Mouse (Mus musculus): Measurements from ENCODE around the gene Slc39a1. TPM values are rescaled to one million over a fixed set of nuclear protein-coding genes. Genes with fewer than 3 reads are reported as not detected.
"Not testable (repeated sequence)": the region's sequence is repeated elsewhere in the genome, so short reads cannot be mapped to it uniquely, and the experiment has no call there.

Slc39a1 gene
- polyA plus RNA-seq, 1 experiment from 2014 or later, result 43.1 TPM

DNA sequence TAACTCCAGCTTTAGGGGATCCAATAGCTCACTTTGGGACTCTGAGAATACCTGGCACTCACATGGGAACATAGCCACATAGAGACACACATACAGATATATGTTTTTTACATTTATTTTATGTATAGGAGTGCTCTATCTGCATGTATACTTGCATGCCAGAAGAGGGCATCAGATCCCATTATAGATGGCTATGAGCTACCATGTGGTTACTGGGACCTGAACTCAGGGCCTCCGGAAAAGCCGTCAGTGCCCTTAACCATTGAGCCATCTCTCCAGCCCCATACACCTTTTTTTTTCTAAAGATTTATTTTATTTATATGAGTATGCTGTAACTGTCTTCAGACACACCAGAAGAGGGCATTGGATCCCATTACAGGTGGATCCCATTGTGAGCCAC, 36.2 kb downstream of the Slc39a1 start:
- H3K9ac ChIP-seq (replicated peaks; ENCODE audit: low read depth, low read length), result no peak overlapping the region
- H3K27ac ChIP-seq (ENCODE audit: low read length), result no peak overlapping the region
- H3K4me2 ChIP-seq (ENCODE audit: low read length), result no peak overlapping the region
- H3K9me3 ChIP-seq (ENCODE audit: control insufficient read depth, low read length), result no peaks in the 10 kb centered on the region
- 100% methylated on average over 2 of the region's 2 CpGs for WGBS
- H3K4me1 ChIP-seq (replicated peaks; ENCODE audit: control insufficient read depth, insufficient read depth, low read length), result no peaks in the 10 kb centered on the region
- no peaks in the 10 kb centered on the region for H3K27me3 ChIP-seq (replicated peaks; ENCODE audit: control insufficient read depth, insufficient read depth, low read length)
- no peak overlapping the region for H3K4me3 ChIP-seq (replicated peaks; ENCODE audit: low read length)
- no peak for ATAC-seq
- H3K36me3 ChIP-seq (ENCODE audit: control insufficient read depth, insufficient read depth), result peaks cover 4% of the 10 kb centered on the region; the same call in 1 of the 2 replicates

- WGBS, result 81% methylated on average over 2 of the region's 3 CpGs
- not testable (repeated sequence) for H3K4me1 ChIP-seq (replicated peaks; ENCODE audit: control insufficient read depth, insufficient read depth, low read length); H3K4me2 ChIP-seq (ENCODE audit: low read length); H3K4me3 ChIP-seq (replicated peaks; ENCODE audit: low read length); H3K9ac ChIP-seq (replicated peaks; ENCODE audit: low read depth, low read length); H3K27ac ChIP-seq (ENCODE audit: low read length); H3K36me3 ChIP-seq (ENCODE audit: control insufficient read depth, insufficient read depth); H3K9me3 ChIP-seq (ENCODE audit: control insufficient read depth, low read length); H3K27me3 ChIP-seq (replicated peaks; ENCODE audit: control insufficient read depth, insufficient read depth, low read length); ATAC-seq
These were observed 41.4 kb downstream of the Slc39a1 start for GRCm38 (mm10) chr3:90289403-90289802.

- WGBS, result 96% methylated on average over 1 of the region's 1 CpGs
- no peak overlapping the region for H3K4me2 ChIP-seq (ENCODE audit: low read length)
- no peak overlapping the region for H3K27ac ChIP-seq (ENCODE audit: low read length)
- no peak for ATAC-seq
- H3K9me3 ChIP-seq (ENCODE audit: control insufficient read depth, low read length), result no peaks in the 10 kb centered on the region
- H3K4me1 ChIP-seq (replicated peaks; ENCODE audit: control insufficient read depth, insufficient read depth, low read length), result peaks cover 15% of the 10 kb centered on the region
- no peak overlapping the region for H3K9ac ChIP-seq (replicated peaks; ENCODE audit: low read depth, low read length)
- no peak overlapping the region for H3K4me3 ChIP-seq (replicated peaks; ENCODE audit: low read length)
- H3K27me3 ChIP-seq (replicated peaks; ENCODE audit: control insufficient read depth, insufficient read depth, low read length), result no peaks in the 10 kb centered on the region
- H3K36me3 ChIP-seq (ENCODE audit: control insufficient read depth, insufficient read depth), result no peaks in the 10 kb centered on the region
These were observed 42.6 kb downstream of the Slc39a1 start for GRCm38 (mm10) chr3:90290602-90291001.

- peaks cover 15% of the 10 kb centered on the region for H3K4me1 ChIP-seq (replicated peaks; ENCODE audit: control insufficient read depth, insufficient read depth, low read length)
- H3K9me3 ChIP-seq (ENCODE audit: control insufficient read depth, low read length), result no peaks in the 10 kb centered on the region
- peak overlapping the region; percentile 65 for H3K4me2 ChIP-seq (ENCODE audit: low read length)
- peak overlapping the region; percentile 98 for H3K27ac ChIP-seq (ENCODE audit: low read length)
- no peaks in the 10 kb centered on the region for H3K27me3 ChIP-seq (replicated peaks; ENCODE audit: control insufficient read depth, insufficient read depth, low read length)
- no peak for ATAC-seq
- H3K36me3 ChIP-seq (ENCODE audit: control insufficient read depth, insufficient read depth), result no peaks in the 10 kb centered on the region
- WGBS, result 39% methylated on average over 2 of the region's 2 CpGs
- H3K9ac ChIP-seq (replicated peaks; ENCODE audit: low read depth, low read length), result peak overlapping the region; percentile 86
- peak overlapping the region; percentile 71 for H3K4me3 ChIP-seq (replicated peaks; ENCODE audit: low read length)
These were observed 44.0 kb downstream of the Slc39a1 start for GRCm38 (mm10) chr3:90291982-90292344.

GRCm38 (mm10) chr3:90292345-90293275, 44.6 kb downstream of the Slc39a1 start, which contains the start of gene Gatad2b:
Gene Gatad2b, plus strand, starts transcription at chr3:90293178.
- H3K27ac ChIP-seq (ENCODE audit: low read length), result peak within 1 kb of the TSS; percentile 98
- whole genome bisulfite sequencing, result under 1% methylated on average over 40 of the region's 47 CpGs
- H3K9me3 ChIP-seq (ENCODE audit: control insufficient read depth, low read length), result no peaks in the 10 kb centered on the region
- H3K4me1 ChIP-seq (replicated peaks; ENCODE audit: control insufficient read depth, insufficient read depth, low read length), result peaks cover 15% of the 10 kb centered on the region
- H3K4me3 ChIP-seq (replicated peaks; ENCODE audit: low read length), result peak within 1 kb of the TSS; percentile 71
- H3K4me2 ChIP-seq (ENCODE audit: low read length), result peak within 1 kb of the TSS; percentile 77
- no peaks in the 10 kb centered on the region for H3K36me3 ChIP-seq (ENCODE audit: control insufficient read depth, insufficient read depth)
- ATAC-seq, result peak; percentile 98
- no peaks in the 10 kb centered on the region for H3K27me3 ChIP-seq (replicated peaks; ENCODE audit: control insufficient read depth, insufficient read depth, low read length)
- H3K9ac ChIP-seq (replicated peaks; ENCODE audit: low read depth, low read length), result peak within 1 kb of the TSS; percentile 86

DNA sequence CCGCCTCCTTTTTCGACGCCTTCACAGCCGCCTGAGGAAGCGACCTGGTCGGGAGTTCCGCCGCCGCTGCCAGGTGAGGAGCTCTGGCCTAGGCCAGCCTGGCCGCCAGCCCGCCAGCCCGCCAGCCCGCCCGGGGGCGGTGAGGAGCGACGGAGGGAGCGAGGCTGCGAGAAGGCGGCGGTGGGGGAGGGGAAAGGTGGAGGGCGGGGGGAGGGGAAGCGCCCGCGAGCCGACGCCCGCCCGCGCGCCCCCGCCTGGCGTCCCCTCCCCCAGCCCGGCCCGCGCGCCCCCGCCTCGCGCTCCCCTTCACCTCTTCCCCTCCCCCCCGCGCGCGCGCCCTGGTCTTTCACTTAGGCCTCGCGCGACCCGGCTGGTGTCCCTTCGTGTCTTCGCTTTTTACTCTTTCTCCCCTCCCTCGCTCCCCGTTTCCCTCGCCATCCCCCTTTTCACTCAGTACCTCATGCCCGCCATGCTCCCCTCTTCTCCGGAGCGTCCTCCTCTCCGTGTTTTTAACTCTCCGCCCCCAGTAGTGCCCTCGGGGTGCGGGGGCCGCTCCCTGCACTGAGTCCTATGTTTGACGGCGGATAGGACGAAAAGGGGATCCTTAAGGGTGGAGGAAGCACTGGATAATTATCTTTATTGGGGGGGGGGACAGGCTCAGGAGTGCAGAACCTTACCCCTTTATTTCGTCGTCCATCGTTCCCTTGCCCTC, 45.5 kb downstream of the Slc39a1 start:
- Histone ChIP-seq H3K4me3 (replicated peaks; ENCODE audit: low read length) (peak overlapping the region; percentile 71), H3K27ac (ENCODE audit: low read length) (peak overlapping the region; percentile 96), H3K36me3 (ENCODE audit: control insufficient read depth, insufficient read depth) (no peaks in the 10 kb centered on the region), H3K9ac (replicated peaks; ENCODE audit: low read depth, low read length) (peak overlapping the region; percentile 85), H3K4me1 (replicated peaks; ENCODE audit: control insufficient read depth, insufficient read depth, low read length) (peaks cover 15% of the 10 kb centered on the region), H3K4me2 (ENCODE audit: low read length) (peak overlapping the region; percentile 77), H3K27me3 (replicated peaks; ENCODE audit: control insufficient read depth, insufficient read depth, low read length) (no peaks in the 10 kb centered on the region), H3K9me3 (ENCODE audit: control insufficient read depth, low read length) (no peaks in the 10 kb centered on the region)
- peak; percentile 23 for ATAC-seq
- under 1% methylated on average over 25 of the region's 68 CpGs for WGBS

DNA sequence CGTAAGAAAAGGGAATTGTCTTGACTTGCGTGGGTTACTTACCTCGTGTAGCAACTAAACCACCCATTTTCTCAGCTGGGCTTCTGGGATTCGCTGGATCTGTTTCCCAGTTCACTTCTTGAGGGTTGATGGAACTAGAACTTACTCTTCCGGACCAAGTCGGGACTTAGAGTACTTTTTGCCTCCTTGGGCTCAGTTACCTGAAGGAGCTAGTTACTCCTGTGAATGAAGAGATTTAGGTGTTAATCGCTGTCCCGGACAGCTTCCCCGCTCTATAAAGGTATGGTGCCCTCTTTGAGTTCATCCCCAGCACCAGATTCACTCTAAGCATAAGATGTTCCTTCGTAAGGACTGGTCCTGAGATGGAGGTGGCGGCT, 46.1 kb downstream of the Slc39a1 start:
- WGBS, result 1% methylated on average over 11 of the region's 11 CpGs
- peak overlapping the region; percentile 77 for H3K4me2 ChIP-seq (ENCODE audit: low read length)
- H3K27me3 ChIP-seq (replicated peaks; ENCODE audit: control insufficient read depth, insufficient read depth, low read length), result no peaks in the 10 kb centered on the region
- no peak for ATAC-seq
- H3K9me3 ChIP-seq (ENCODE audit: control insufficient read depth, low read length), result no peaks in the 10 kb centered on the region
- peaks cover 15% of the 10 kb centered on the region for H3K4me1 ChIP-seq (replicated peaks; ENCODE audit: control insufficient read depth, insufficient read depth, low read length)
- peak overlapping the region; percentile 71 for H3K4me3 ChIP-seq (replicated peaks; ENCODE audit: low read length)
- peak overlapping the region; percentile 85 for H3K9ac ChIP-seq (replicated peaks; ENCODE audit: low read depth, low read length)
- no peaks in the 10 kb centered on the region for H3K36me3 ChIP-seq (ENCODE audit: control insufficient read depth, insufficient read depth)
- H3K27ac ChIP-seq (ENCODE audit: low read length), result no peak overlapping the region

GRCm38 (mm10) chr3:90294651-90295050, 46.7 kb downstream of the Slc39a1 start:
- no peaks in the 10 kb centered on the region for H3K27me3 ChIP-seq (replicated peaks; ENCODE audit: control insufficient read depth, insufficient read depth, low read length)
- peaks cover 15% of the 10 kb centered on the region for H3K4me1 ChIP-seq (replicated peaks; ENCODE audit: control insufficient read depth, insufficient read depth, low read length)
- H3K4me2 ChIP-seq (ENCODE audit: low read length), result peak overlapping the region; percentile 77
- no peak overlapping the region for H3K9ac ChIP-seq (replicated peaks; ENCODE audit: low read depth, low read length)
- H3K4me3 ChIP-seq (replicated peaks; ENCODE audit: low read length), result peak overlapping the region; percentile 71
- no peak for ATAC-seq
- WGBS, result 72% methylated on average over 2 of the region's 2 CpGs
- H3K36me3 ChIP-seq (ENCODE audit: control insufficient read depth, insufficient read depth), result no peaks in the 10 kb centered on the region
- no peak overlapping the region for H3K27ac ChIP-seq (ENCODE audit: low read length)
- H3K9me3 ChIP-seq (ENCODE audit: control insufficient read depth, low read length), result no peaks in the 10 kb centered on the region
